Mouse (Mus musculus) G1E (cell line): ENCODE measurements around the gene Unc45b. TPM values are rescaled to one million over a fixed set of nuclear protein-coding genes. Genes with fewer than 3 reads are reported as not detected.
A peak's percentile ranks its signal among the peaks of the same experiment; 100 is the strongest.
"Not testable (repeated sequence)": the region's sequence is repeated elsewhere in the genome, so short reads cannot be mapped to it uniquely, and the experiment has no call there.

Experiments
- ATAC-seq: 2 replicates; pipeline ENCODE4 v1.8.0; 2016; ENCODE audit warnings: mild to moderate bottlenecking; ENCODE audit not compliant: insufficient number of reproducible peaks, poor library complexity, low FRiP score, severe bottlenecking; ENCODE audit errors: extremely low read depth
- DNase-seq: peaks from one replicate; pipeline ENCODE4 v3.0.0; 2012; ENCODE audit warnings: low spot score
- H3K27me3 ChIP-seq: 2 replicates; pipeline ENCODE4 v1.6.1; 2012; ENCODE audit warnings: mild to moderate bottlenecking, low read length, inconsistent platforms; ENCODE audit not compliant: insufficient read depth
- H3K36me3 ChIP-seq: replicated peaks from 2 replicates; pipeline ENCODE3; 2012; ENCODE audit warnings: mild to moderate bottlenecking, inconsistent platforms
- H3K4me1 ChIP-seq: 2 replicates; pipeline ENCODE4 v1.6.1; 2012; ENCODE audit warnings: low read depth, low read length, inconsistent platforms, mixed read lengths; ENCODE audit not compliant: insufficient read depth
- H3K4me3 ChIP-seq: 2 replicates; pipeline ENCODE4 v1.5.1; 2012; ENCODE audit warnings: low read depth, mild to moderate bottlenecking, inconsistent platforms, low read length, moderate library complexity, mixed read lengths
- H3K9me3 ChIP-seq: replicated peaks from 2 replicates; pipeline ENCODE4 v1.6.1; 2012; ENCODE audit warnings: inconsistent platforms
- CTCF ChIP-seq: IDR thresholded peaks from 2 replicates; pipeline ENCODE4 v1.5.1; 2012; ENCODE audit warnings: low read depth, low read length, inconsistent platforms, mixed read lengths
- GATA1 ChIP-seq: IDR thresholded peaks from 2 replicates; pipeline ENCODE4 v1.6.1; 2012; ENCODE audit warnings: borderline replicate concordance, low read length, inconsistent platforms, mixed read lengths
- GATA2 ChIP-seq: IDR thresholded peaks from 2 replicates; pipeline ENCODE4 v1.6.1; 2012; ENCODE audit warnings: low read depth, low read length, inconsistent platforms, borderline replicate concordance
- POLR2AphosphoS5 ChIP-seq: IDR thresholded peaks from 2 replicates; pipeline ENCODE4 v1.6.1; 2012; ENCODE audit warnings: low read depth, low read length, inconsistent platforms; ENCODE audit not compliant: insufficient replicate concordance
- TAL1 ChIP-seq: conservative IDR thresholded peaks from 2 replicates; pipeline ENCODE4 v1.6.1; 2012; ENCODE audit warnings: low read depth, low read length, inconsistent platforms, mixed read lengths
- polyA plus RNA-seq: library from polyadenylated mRNA; stranded (reverse); fragments of >175 nt; gene quantifications from 2 replicates; pipeline ENCODE4 v1.2.3, GENCODE M21; 2012
- total RNA-seq, 2 experiments: library from RNA; stranded (forward) in 1 of 2; stranded (reverse) in 1 of 2; fragments of 200-1000 nt in 1 of 2; fragments of >200 nt in 1 of 2; fragmentation: Nextera tagmentation in 1 of 2; gene quantifications; 2 replicates each; pipeline ENCODE4 v1.2.3; 2014 to 2017

Gene Unc45b
- total and polyA plus RNA-seq, 3 experiments, result 0.01 to 0.38 (median 0.33) TPM

DNA sequence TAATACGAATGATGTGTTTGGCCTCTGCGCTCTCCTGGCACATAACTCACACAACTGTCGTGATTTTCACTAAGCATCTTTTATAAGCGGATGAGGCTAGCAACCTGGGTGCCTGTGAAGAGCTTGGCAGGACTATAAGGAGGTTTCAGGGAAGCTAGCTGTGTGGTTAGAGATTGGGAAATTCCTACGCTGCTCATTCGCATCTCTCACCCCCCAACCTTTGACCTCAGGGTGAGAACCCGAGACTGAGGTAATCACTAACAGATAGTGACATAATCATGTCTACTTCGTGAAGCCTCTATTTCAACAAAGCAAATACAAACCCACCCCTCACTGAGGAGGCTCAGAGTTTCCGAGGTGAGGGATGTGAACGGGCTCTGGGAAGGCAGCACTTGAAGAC is 10.4 kb downstream of the Unc45b start:
- Histone ChIP-seq H3K4me1 (no peaks in the 10 kb centered on the region), H3K36me3 (no peaks in the 10 kb centered on the region), H3K9me3 (no peaks in the 10 kb centered on the region; the same call in 1 of the 2 replicates), H3K27me3 (peaks cover 28% of the 10 kb centered on the region), H3K4me3 (no peak overlapping the region)
- no peak for TF ChIP-seq POLR2AphosphoS5
- TF ChIP-seq GATA2, result no peak
- TF ChIP-seq GATA1, result no peak
- no peak for TF ChIP-seq TAL1
- TF ChIP-seq CTCF, result no peak
- DNase-seq (no peak), ATAC-seq (no peak)

DNA sequence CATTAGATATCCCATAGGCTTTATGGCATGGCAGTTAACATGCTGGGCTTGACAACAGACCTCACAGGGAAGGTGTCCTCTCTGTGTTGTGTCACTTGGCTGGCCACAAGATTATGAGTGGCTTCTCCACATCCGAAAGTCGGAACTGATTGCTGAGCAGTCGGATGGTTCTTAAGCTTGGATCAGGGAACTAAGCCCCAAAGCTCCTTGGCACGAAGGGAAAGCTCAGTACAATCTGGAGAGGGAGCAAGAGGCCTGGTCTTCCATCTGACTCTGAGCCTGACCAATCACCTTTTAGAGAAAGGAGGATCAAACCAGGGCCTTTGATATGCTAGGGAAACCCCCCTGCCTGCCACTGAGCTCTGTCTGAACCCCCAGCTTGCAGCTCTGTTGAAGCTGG is 11.3 kb downstream of the Unc45b start:
- no peak for DNase-seq
- no peaks in the 10 kb centered on the region for H3K4me1 ChIP-seq
- TF ChIP-seq CTCF, result no peak
- ATAC-seq, result no peak
- H3K27me3 ChIP-seq, result peaks cover 27% of the 10 kb centered on the region
- H3K9me3 ChIP-seq, result peaks cover 3% of the 10 kb centered on the region; the same call in 1 of the 2 replicates
- no peaks in the 10 kb centered on the region for H3K36me3 ChIP-seq
- H3K4me3 ChIP-seq, result no peak overlapping the region

DNA sequence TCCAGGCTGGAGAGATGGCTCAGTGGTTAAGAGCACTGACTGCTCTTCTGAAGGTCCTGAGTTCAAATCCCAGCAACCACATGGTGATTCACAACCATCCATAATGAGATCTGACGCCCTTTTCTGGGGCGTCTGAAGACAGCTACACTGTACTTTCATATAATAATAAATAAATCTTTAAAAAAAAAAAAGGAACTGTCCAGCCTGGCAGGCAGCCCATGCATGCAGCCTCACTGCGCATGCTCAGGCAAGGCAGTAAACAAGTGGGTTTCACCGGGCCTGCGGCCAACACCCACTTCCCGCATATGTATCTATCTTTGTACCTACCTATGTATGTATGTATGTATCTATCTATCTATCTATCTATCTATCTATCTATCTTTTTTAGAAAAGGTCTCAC is 13.6 kb downstream of the Unc45b start:
- peaks cover 12% of the 10 kb centered on the region for H3K27me3 ChIP-seq
- H3K9me3 ChIP-seq, H3K4me1 ChIP-seq, ATAC-seq, H3K4me3 ChIP-seq, DNase-seq, H3K36me3 ChIP-seq: not testable (repeated sequence)

DNA sequence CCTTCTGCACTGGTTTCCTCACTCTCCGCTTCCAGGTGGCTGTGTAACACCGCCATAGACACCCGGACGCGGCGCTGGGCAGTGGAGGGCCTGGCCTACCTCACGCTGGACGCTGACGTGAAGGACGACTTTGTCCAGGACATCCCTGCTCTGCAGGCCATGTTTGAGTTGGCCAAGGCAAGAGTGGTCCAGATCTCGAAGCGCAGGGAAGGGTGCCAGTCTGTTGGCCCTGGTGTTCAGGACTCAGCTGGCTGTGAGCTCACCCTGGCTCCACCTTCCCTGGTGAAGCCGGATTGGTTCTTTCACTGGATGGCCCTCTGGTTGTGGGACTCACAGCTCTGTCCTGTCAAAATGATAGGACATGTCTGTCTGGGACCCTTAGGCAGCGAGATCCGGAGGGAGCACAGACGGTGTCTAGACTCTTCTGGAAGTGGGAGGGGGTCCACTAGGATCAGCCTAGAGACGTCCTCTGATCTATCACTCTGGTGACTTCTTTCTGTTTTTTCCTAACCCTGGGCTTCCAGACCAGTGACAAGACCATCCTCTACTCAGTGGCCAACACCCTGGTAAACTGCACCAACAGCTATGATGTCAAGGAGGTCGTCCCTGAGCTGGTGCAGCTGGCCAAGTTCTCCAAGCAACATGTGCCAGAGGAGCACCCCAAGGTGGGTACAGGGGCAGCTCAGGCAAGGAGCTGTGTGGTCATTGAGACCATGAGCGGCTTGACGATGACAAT is 18.7 kb downstream of the Unc45b start:
- Histone ChIP-seq H3K4me1 (no peaks in the 10 kb centered on the region), H3K9me3 (peaks cover 44% of the 10 kb centered on the region), H3K27me3 (no peaks in the 10 kb centered on the region; the same call in 1 of the 2 replicates), H3K4me3 (peak overlapping the region; percentile 21; the same call in 1 of the 2 replicates), H3K36me3 (no peaks in the 10 kb centered on the region)
- ATAC-seq, result no peak
- no peak for TF ChIP-seq CTCF
- no peak for TF ChIP-seq POLR2AphosphoS5
- no peak for TF ChIP-seq TAL1
- no peak for TF ChIP-seq GATA1
- no peak for TF ChIP-seq GATA2
- DNase-seq, result no peak

DNA sequence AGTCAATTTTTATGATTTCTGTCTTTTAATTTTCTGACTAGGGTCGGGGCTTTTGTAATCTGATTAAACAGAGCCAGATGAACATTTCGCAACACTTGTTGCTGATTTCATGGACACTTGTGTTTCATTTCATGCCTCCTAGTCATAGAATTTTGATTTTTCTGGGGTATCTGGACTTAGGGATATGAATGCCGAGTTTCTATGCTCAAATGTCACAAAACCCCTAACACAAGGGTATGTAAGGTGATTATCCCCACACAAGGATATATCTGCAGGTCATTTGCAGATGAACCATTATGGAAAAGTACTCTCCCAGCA is 19.2 kb downstream of the Unc45b start:
- DNase-seq (no peak), ATAC-seq (no peak)
- Histone ChIP-seq H3K4me3 (no peak overlapping the region), H3K9me3 (peaks cover 47% of the 10 kb centered on the region), H3K27me3 (no peaks in the 10 kb centered on the region; the same call in 1 of the 2 replicates), H3K4me1 (no peaks in the 10 kb centered on the region), H3K36me3 (no peaks in the 10 kb centered on the region)
- TF ChIP-seq CTCF (no peak), TAL1 (no peak), POLR2AphosphoS5 (no peak), GATA2 (no peak), GATA1 (no peak)

DNA sequence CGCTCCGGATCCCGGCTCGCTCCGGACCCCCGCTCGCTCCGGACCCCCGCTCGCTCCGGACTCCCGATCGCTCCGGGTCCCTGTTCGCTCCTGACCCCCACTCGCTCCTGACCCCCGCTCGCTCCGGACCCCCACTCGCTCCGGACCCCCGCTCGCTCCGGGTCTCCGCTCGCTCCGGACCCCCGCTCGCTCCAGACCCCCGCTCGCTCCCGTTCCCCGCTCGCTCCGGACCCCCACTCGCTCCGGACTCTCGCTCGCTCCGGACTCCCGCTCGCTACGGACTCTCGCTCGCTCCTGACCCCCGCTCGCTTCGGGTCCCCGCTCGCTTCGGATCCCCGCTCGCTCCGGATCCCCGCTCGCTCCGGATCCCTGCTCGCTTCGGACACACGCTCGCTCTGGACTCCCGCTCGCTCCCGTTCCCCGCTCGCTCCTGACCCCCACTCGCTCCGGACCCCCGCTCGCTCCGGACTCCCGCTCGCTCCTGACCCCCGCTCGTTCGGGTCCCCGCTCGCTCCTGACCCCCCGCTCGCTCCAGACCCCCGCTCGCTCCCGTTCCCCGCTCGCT is 20.1 kb downstream of the Unc45b start:
- ATAC-seq, H3K27me3 ChIP-seq, H3K4me1 ChIP-seq, H3K4me3 ChIP-seq, H3K36me3 ChIP-seq, DNase-seq: not testable (repeated sequence)
- peaks cover 47% of the 10 kb centered on the region for H3K9me3 ChIP-seq

DNA sequence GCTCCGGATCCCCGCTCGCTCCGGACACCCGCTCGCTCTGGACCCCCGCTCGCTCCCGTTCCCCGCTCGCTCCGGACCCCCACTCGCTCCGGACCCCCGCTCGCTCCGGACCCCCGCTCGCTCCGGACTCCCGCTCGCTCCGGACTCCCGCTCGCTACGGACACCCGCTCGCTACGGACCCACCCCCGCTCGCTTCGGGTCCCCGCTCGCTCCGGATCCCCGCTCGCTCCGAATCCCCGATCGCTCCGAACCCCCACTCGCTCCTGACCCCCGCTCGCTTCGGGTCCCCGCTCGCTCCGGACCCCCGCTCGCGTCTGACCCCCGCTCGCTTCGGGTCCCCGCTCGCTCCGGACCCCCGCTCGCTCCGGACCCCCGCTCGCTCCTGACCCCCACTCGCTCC is 20.8 kb downstream of the Unc45b start:
- not testable (repeated sequence) for H3K4me1 ChIP-seq, H3K4me3 ChIP-seq, H3K36me3 ChIP-seq, DNase-seq, ATAC-seq, H3K27me3 ChIP-seq
- H3K9me3 ChIP-seq, result peaks cover 47% of the 10 kb centered on the region

DNA sequence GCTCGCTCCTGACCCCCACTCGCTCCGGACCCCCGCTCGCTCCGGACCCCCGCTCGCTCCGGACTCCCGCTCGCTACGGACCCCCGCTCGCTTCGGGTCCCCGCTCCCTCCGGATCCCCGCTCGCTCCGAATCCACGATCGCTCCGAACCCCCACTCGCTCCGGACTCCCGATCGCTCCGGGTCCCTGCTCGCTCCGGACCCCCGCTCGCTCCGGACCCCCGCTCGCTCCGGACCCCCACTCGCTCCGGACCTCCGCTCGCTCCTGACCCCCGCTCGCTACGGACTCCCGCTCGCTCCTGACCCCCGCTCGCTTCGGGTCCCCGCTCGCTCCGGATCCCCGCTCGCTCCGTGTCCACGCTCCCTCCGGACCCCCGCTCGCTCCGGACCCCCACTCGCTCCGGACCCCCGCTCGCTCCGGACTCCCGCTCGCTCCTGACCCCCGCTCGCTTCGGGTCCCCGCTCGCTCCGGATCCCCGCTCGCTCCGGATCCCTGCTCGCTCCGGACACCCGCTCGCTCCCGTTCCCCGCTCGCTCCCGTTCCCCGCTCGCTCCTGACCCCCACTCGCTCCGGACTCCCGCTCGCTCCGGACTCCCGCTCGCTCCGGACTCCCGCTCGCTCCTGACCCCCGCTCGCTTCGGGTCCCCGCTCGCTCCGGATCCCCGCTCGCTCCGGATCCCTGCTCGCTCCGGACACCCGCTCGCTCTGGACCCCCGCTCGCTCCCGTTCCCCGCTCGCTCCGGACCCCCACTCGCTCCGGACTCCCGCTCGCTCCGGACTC is 21.5 kb downstream of the Unc45b start:
- H3K9me3 ChIP-seq, result peaks cover 44% of the 10 kb centered on the region
- H3K4me3 ChIP-seq, H3K36me3 ChIP-seq, DNase-seq, ATAC-seq, H3K27me3 ChIP-seq, H3K4me1 ChIP-seq: not testable (repeated sequence)
